Mouse (Mus musculus): ENCODE measurements around the gene Sgpl1.

- TF ChIP-seq CTCF (IDR thresholded peaks at IDR 0.05; ENCODE audit: control insufficient read depth, insufficient read depth, insufficient replicate concordance, low read depth, low read length) (no peak), POLR2A (IDR thresholded peaks at IDR 0.05; ENCODE audit: control insufficient read depth, low read depth, low read length) (no peak)
Measured at GRCm38 (mm10) chr10:61059101-61059500, 88.4 kb downstream of the Sgpl1 start.

All from testis, adult 2 months (tissue).